Mouse (Mus musculus) bone marrow macrophage, adult 2 months (primary cell): ENCODE measurements around the gene Pms2.

ENCODE experiments used
- CTCF ChIP-seq: IDR thresholded peaks from 2 replicates; pipeline ENCODE4 v1.5.1; 2012; ENCODE audit warnings: low read depth, mild to moderate bottlenecking, low read length, moderate library complexity
- POLR2A ChIP-seq: IDR thresholded peaks from 2 replicates; pipeline ENCODE4 v1.6.1; 2012; ENCODE audit warnings: mild to moderate bottlenecking, low read depth, low read length, borderline replicate concordance

DNA sequence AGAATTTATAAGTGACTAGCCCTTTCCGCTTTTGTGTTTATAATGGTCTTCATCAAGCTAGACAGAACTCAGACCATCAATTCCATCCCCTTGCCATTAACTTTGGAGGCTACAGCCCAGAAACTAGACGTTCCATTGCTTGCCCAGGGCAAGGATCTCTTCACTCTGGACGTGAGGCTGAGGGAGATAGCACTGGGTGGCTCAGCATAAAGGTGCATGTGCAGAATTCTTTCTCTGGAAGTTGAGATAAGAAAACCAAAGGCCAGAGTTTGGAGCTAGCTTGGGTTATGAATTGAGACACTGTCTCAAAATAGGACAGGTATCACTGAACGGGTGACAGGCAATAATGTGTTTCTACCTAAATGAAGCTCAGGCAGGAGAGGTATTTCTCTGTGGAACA, 6.0 kb upstream of the Pms2 start:
- no peak for TF ChIP-seq POLR2A
- no peak for TF ChIP-seq CTCF
